Comparison of ENCODE assay signal across 8 mouse cellular contexts in the genomic region with DNA sequence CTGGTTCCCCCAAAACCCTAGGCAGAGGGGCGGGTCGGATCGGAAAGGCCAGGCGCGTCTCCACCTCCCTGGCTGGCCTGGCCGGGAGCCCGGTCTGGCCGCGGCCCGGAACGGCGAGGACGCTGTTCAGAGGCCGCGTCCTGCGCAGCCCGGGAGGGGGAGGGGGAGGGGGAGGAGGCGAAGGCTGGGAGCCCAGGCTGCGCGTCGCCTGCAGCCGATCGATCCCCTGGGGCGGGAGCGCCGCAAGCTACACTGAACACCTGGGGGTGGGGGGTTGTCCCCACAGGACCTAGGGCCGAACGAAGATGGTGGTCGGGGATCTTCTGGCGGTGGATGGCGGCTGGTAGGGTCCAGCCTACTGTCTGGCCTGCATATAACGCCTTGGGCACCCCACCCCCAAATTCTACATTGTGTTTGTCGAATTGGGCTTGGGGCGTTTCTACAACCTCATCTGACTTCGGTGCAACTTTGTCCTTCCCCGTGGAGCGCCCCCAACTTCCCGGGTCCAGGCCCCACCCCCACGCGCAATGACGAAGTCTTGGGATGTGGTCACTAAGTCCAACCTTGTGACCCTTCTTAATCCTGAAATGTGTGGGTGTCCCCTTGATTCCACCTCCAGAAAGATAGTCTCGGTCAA. TPM values are rescaled to one million over a fixed set of nuclear protein-coding genes. Genes with fewer than 3 reads are reported as not detected.
DNase-seq lines count a peak whose midpoint lies in the region; ATAC-seq and TF ChIP-seq lines count a peak whose summit lies in the region.

No protein-coding gene starts in this region.

- peak overlapping the region; percentile 65 for H3K9ac ChIP-seq in neural tube, embryonic 11.5 days (ENCODE audit: low read length)
- peak overlapping the region; percentile 75 for H3K9ac ChIP-seq in forebrain, embryonic 14.5 days (ENCODE audit: low read length)
- peak overlapping the region; percentile 70 for H3K9ac ChIP-seq in limb, embryonic 13.5 days
- peak overlapping the region; percentile 69 for H3K9ac ChIP-seq in midbrain, embryonic 14.5 days (replicated peaks; ENCODE audit: low read length)

- TF ChIP-seq POLR2A in brain, embryonic 14.5 days (IDR thresholded peaks at IDR 0.05; ENCODE audit: borderline replicate concordance, extremely low read depth, insufficient read depth, insufficient read length, poor library complexity, severe bottlenecking) = no peak

- H3K9me3 ChIP-seq in neural tube, embryonic 11.5 days (ENCODE audit: control insufficient read depth, low read length) = no peaks in the 10 kb centered on the region
- no peaks in the 10 kb centered on the region for H3K9me3 ChIP-seq in forebrain, embryonic 14.5 days (replicated peaks; ENCODE audit: control insufficient read depth, low read length)
- H3K9me3 ChIP-seq in hindbrain, embryonic 10.5 days = no peaks in the 10 kb centered on the region
- no peaks in the 10 kb centered on the region for H3K9me3 ChIP-seq in limb, embryonic 13.5 days
- H3K9me3 ChIP-seq in midbrain, embryonic 14.5 days (ENCODE audit: control insufficient read depth, low read length) = no peaks in the 10 kb centered on the region

- DNase-seq in neural tube, embryonic 11.5 days (ENCODE audit: low spot score) = peak; percentile 79
- DNase-seq in neural tube, embryonic 10.5 days (ENCODE audit: extremely low spot score, low spot score) = no peak
- DNase-seq in brain, embryonic 14.5 days (ENCODE audit: low read depth) = peak; percentile 86
- DNase-seq in forebrain, embryonic 14.5 days (ENCODE audit: low spot score) = peak; percentile 79
- DNase-seq in hindbrain, embryonic 10.5 days (ENCODE audit: low spot score) = no peak
- peak; percentile 85 for DNase-seq in midbrain, embryonic 14.5 days
- DNase-seq in urinary bladder, postnatal 25 days (ENCODE audit: low spot score) = peak; percentile 63

- H3K4me1 ChIP-seq in neural tube, embryonic 11.5 days (ENCODE audit: control insufficient read depth, insufficient read depth, low read length) = peaks cover 23% of the 10 kb centered on the region
- H3K4me1 ChIP-seq in forebrain, embryonic 14.5 days (ENCODE audit: control insufficient read depth, insufficient read depth, low read length) = peaks cover 12% of the 10 kb centered on the region
- peaks cover 56% of the 10 kb centered on the region for H3K4me1 ChIP-seq in hindbrain, embryonic 10.5 days (replicated peaks)
- H3K4me1 ChIP-seq in limb, embryonic 13.5 days = peaks cover 52% of the 10 kb centered on the region
- peaks cover 27% of the 10 kb centered on the region for H3K4me1 ChIP-seq in midbrain, embryonic 14.5 days (ENCODE audit: control insufficient read depth, insufficient read depth, low read length)

- peak overlapping the region; percentile 34; the same call in 1 of the 2 replicates for H3K27ac ChIP-seq in neural tube, embryonic 11.5 days (ENCODE audit: low read depth, low read length)
- no peak overlapping the region for H3K27ac ChIP-seq in forebrain, embryonic 14.5 days (ENCODE audit: low read depth, low read length)
- peak overlapping the region; percentile 84 for H3K27ac ChIP-seq in hindbrain, embryonic 10.5 days
- H3K27ac ChIP-seq in limb, embryonic 13.5 days = no peak overlapping the region; the same call in 1 of the 2 replicates
- H3K27ac ChIP-seq in midbrain, embryonic 14.5 days (replicated peaks; ENCODE audit: low read depth, low read length) = peak overlapping the region; percentile 45; the same call in 1 of the 2 replicates

- H3K4me2 ChIP-seq in neural tube, embryonic 11.5 days (ENCODE audit: low read depth) = peak overlapping the region; percentile 95
- peak overlapping the region; percentile 98 for H3K4me2 ChIP-seq in forebrain, embryonic 14.5 days (ENCODE audit: low read length)
- H3K4me2 ChIP-seq in limb, embryonic 13.5 days (replicated peaks) = peak overlapping the region; percentile 92
- H3K4me2 ChIP-seq in midbrain, embryonic 14.5 days (ENCODE audit: low read length) = peak overlapping the region; percentile 99

- H3K27me3 ChIP-seq in neural tube, embryonic 11.5 days (ENCODE audit: control insufficient read depth, insufficient read depth, low read length) = peaks cover 57% of the 10 kb centered on the region
- peaks cover 33% of the 10 kb centered on the region for H3K27me3 ChIP-seq in forebrain, embryonic 14.5 days (replicated peaks; ENCODE audit: control insufficient read depth, insufficient read depth, low read length)
- H3K27me3 ChIP-seq in hindbrain, embryonic 10.5 days (ENCODE audit: insufficient read depth, poor library complexity, severe bottlenecking) = peaks cover 98% of the 10 kb centered on the region
- H3K27me3 ChIP-seq in limb, embryonic 13.5 days = peaks cover 51% of the 10 kb centered on the region
- H3K27me3 ChIP-seq in midbrain, embryonic 14.5 days (ENCODE audit: control insufficient read depth, insufficient read depth, low read length) = peaks cover 35% of the 10 kb centered on the region

- under 1% methylated on average over 25 of the region's 42 CpGs for WGBS in neural tube, embryonic 11.5 days
- WGBS in forebrain, embryonic 14.5 days = under 1% methylated on average over 37 of the region's 42 CpGs
- under 1% methylated on average over 42 of the region's 42 CpGs for WGBS in hindbrain, embryonic 10.5 days
- under 1% methylated on average over 21 of the region's 42 CpGs for WGBS in limb, embryonic 13.5 days
- WGBS in midbrain, embryonic 14.5 days = under 1% methylated on average over 42 of the region's 42 CpGs

- peak overlapping the region; percentile 50 for H3K4me3 ChIP-seq in neural tube, embryonic 11.5 days (ENCODE audit: low read depth, low read length)
- H3K4me3 ChIP-seq in forebrain, embryonic 14.5 days (ENCODE audit: low read depth, low read length) = peak overlapping the region; percentile 48
- H3K4me3 ChIP-seq in hindbrain, embryonic 10.5 days = peak overlapping the region; percentile 65
- peak overlapping the region; percentile 57 for H3K4me3 ChIP-seq in limb, embryonic 13.5 days
- H3K4me3 ChIP-seq in midbrain, embryonic 14.5 days (replicated peaks; ENCODE audit: low read depth, low read length) = peak overlapping the region; percentile 51

- no peaks in the 10 kb centered on the region for H3K36me3 ChIP-seq in neural tube, embryonic 11.5 days (ENCODE audit: control insufficient read depth, insufficient read depth, low read length)
- no peaks in the 10 kb centered on the region for H3K36me3 ChIP-seq in forebrain, embryonic 14.5 days (ENCODE audit: control insufficient read depth, insufficient read depth, low read length)
- H3K36me3 ChIP-seq in hindbrain, embryonic 10.5 days = no peaks in the 10 kb centered on the region
- H3K36me3 ChIP-seq in limb, embryonic 13.5 days = no peaks in the 10 kb centered on the region
- no peaks in the 10 kb centered on the region for H3K36me3 ChIP-seq in midbrain, embryonic 14.5 days (ENCODE audit: control insufficient read depth, insufficient read depth, low read length)

- peak; percentile 36 for ATAC-seq in neural tube, embryonic 11.5 days (ENCODE audit: insufficient read depth, low FRiP score, low TSS enrichment)
- ATAC-seq in forebrain, embryonic 14.5 days = peak; percentile 29; the same call in 1 of the 2 replicates
- peak; percentile 33 for ATAC-seq in limb, embryonic 13.5 days (ENCODE audit: low FRiP score, low read depth)
- ATAC-seq in midbrain, embryonic 14.5 days (ENCODE audit: low FRiP score, low TSS enrichment) = peak; percentile 50

- no peak for TF ChIP-seq CTCF in brain, embryonic 14.5 days (IDR thresholded peaks at IDR 0.05; ENCODE audit: borderline replicate concordance, extremely low read depth, insufficient read depth, insufficient read length)

RNA-seq across cellular contexts. Expression of gene Cbx4, which starts 5.1 kb away (rescaled TPM):
- polyA plus RNA-seq in neural tube, embryonic 11.5 days (2014; fragmentation: Nextera tagmentation; extraction: Ambion mirVana) = 6.0 and 6.1 TPM in 2 replicates
- polyA plus RNA-seq in brain, embryonic 14.5 days (2012; rRNA removed) = 30.0 and 34.7 TPM in 2 replicates
- 9.3 and 14.5 TPM in 2 replicates for polyA plus RNA-seq in forebrain, embryonic 14.5 days (2014; fragmentation: Nextera tagmentation; extraction: Ambion mirVana)
- polyA plus RNA-seq in hindbrain, embryonic 10.5 days (2016; fragmentation: Nextera tagmentation; extraction: Ambion mirVana) = 4.4 and 8.2 TPM in 2 replicates
- 10.7 and 11.3 TPM in 2 replicates for polyA plus RNA-seq in limb, embryonic 13.5 days (2015; fragmentation: Nextera tagmentation; extraction: Ambion mirVana)
- 19.0 and 19.3 TPM in 2 replicates for polyA plus RNA-seq in midbrain, embryonic 14.5 days (2014; fragmentation: Nextera tagmentation; extraction: Ambion mirVana)

RNA-seq across cellular contexts. Expression of gene Cbx8, which starts 50.3 kb away (rescaled TPM):
- polyA plus RNA-seq in neural tube, embryonic 11.5 days (2014; fragmentation: Nextera tagmentation; extraction: Ambion mirVana) = 6.8 and 7.0 TPM in 2 replicates
- 6.5 and 10.4 TPM in 2 replicates for polyA plus RNA-seq in brain, embryonic 14.5 days (2012; rRNA removed)
- polyA plus RNA-seq in forebrain, embryonic 14.5 days (2014; fragmentation: Nextera tagmentation; extraction: Ambion mirVana) = 12.8 and 15.0 TPM in 2 replicates
- 11.2 and 13.0 TPM in 2 replicates for polyA plus RNA-seq in hindbrain, embryonic 10.5 days (2016; fragmentation: Nextera tagmentation; extraction: Ambion mirVana)
- 9.4 and 10.6 TPM in 2 replicates for polyA plus RNA-seq in limb, embryonic 13.5 days (2015; fragmentation: Nextera tagmentation; extraction: Ambion mirVana)
- polyA plus RNA-seq in midbrain, embryonic 14.5 days (2014; fragmentation: Nextera tagmentation; extraction: Ambion mirVana) = 11.5 and 12.4 TPM in 2 replicates

Comparison
In these comparisons a context has a peak if more than half of its experiments do, and no peak if none do; other contexts are left out.
1. DNase-seq: peak in neural tube, embryonic 11.5 days (single experiment), brain, embryonic 14.5 days (single experiment), forebrain, embryonic 14.5 days (single experiment), midbrain, embryonic 14.5 days (single experiment) and urinary bladder, postnatal 25 days (single experiment); none in neural tube, embryonic 10.5 days (single experiment) and hindbrain, embryonic 10.5 days (single experiment).
2. H3K27ac ChIP-seq: peak in neural tube, embryonic 11.5 days (single experiment), hindbrain, embryonic 10.5 days (single experiment) and midbrain, embryonic 14.5 days (single experiment); none in forebrain, embryonic 14.5 days (single experiment) and limb, embryonic 13.5 days (single experiment).
3. Peak in every context shown above with its lines, with median percentiles within 50 percentile points of each other: ATAC-seq, H3K4me2 ChIP-seq, H3K4me3 ChIP-seq and H3K9ac ChIP-seq.